Mouse (Mus musculus) right cerebral cortex, adult 2 months (tissue): ENCODE data around the gene Abhd14a.
"Not testable (repeated sequence)": the region's sequence is repeated elsewhere in the genome, so short reads cannot be mapped to it uniquely, and the experiment has no call there.

Experiments
- DNase-seq, 2 experiments: peaks; one replicate each; pipeline ENCODE4 v3.0.0; 2021 to 2022; ENCODE audit warnings: low spot score in 2 of 2

Abhd14a gene

DNA sequence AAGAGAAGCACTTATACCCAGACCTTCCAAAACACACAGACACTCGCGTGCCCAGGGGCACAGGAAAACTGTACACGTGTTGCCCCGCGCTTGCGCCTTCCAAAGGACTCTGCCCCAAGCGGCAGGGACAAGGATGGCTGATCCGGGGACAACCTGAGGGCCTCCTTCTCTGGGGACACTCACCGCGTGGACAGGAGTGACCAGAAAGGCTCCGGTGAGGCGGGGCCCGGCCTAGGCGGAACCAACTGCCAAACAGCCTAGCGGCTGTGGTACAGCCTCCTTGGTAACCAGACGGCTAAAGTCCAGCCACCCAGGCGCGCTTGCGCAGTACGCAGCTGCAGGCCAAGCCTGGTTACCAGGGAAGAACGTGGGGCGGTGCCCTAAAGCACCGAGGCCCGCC is at the start of gene Abhd14a, which contains the start of gene Abhd14b:
TSS of gene Abhd14a (minus strand) at position 331 of the 400 bp plus-strand sequence.
TSS of gene Abhd14b (plus strand) at position 112 of the 400 bp plus-strand sequence.
- DNase-seq = peak; percentile 94 to 95

GRCm38 (mm10) chr9:106487602-106488001 is 40.1 kb upstream of the Abhd14a start:
- DNase-seq = not testable (repeated sequence)

DNA sequence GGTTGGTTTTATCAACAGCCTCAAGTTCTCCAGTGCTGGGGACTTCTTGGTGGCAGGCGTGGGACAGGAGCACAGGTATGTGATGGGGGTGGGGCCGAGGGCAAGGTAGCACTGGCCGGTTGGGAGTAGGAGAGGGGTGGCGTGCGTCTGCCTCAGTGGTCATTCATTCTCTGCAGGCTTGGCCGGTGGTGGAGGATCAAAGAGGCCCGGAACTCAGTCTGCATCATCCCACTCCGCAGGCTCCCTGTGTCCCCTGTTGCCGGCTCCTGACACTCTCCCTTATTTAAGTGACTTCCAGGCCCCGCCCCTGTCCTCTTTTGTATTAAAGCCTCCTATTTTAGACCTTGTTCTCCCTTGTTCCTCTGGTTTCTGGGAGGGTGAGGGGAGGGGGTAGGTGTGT is 37.6 kb upstream of the Abhd14a start:
- DNase-seq = no peak

DNA sequence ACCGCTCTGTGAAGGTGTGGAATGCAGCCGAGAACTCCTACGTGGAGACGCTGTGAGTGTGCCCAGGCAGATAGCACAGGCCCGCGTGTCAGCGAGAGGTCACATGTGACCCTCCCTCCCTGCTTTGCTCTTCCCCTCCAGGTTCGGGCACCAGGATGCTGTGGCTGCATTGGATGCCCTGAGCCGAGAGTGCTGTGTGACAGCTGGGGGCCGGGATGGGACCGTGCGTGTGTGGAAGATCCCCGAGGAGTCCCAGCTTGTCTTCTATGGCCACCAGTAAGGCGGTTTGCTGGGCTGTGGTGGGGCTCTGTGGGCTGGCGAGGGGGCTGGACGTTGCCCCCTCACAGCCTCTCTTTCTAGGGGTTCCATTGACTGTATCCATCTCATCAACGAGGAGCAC is 36.1 kb upstream of the Abhd14a start:
- DNase-seq = no peak

DNA sequence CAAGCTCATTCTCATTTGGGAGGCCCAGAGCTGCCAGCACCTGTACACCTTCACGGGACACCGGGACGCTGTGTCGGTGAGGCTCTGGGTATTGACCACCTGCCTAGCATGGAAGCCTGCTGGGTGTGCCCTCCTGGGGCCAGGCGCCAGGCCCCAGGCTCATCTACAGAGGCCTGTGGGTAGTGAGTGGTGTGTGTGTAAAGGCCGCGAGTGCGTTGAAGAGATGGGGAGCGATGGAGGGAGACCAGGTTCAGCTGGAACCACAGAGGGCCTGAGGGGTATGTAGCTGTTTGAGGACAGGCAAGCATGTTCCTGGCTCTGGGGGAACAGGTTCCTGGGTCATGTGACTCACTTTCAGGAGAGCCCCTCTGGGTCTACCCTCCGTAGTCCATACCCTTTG is 35.7 kb upstream of the Abhd14a start:
- no peak for DNase-seq

DNA sequence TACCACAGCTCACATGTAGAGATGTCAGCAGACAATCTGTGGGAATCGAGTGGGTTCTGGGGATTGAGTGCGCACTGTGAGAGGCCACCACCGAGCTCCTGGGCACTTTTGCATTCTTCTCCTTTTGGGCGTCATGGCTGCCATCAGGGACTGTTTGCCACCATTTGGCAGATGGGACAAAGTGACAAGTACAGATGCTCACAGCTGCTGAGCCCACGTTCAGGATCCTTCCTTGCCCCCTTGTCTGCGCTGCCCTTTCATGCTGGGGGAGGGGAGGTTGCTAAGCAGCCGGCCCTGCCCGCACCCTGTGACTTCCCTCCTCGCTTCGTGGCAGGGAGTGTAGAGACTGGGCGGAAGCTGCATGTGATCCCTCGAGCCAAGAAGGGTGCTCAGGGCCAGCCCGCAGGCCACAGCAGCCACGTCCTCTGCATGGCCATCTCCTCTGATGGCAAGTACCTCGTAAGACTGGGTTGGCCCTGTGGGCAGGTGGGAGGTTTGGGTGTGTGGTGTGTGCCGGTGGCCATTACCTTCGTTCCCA is 35.2 kb upstream of the Abhd14a start:
- DNase-seq = no peak

GRCm38 (mm10) chr9:106481676-106482075 is 34.2 kb upstream of the Abhd14a start:
- DNase-seq = no peak

DNA sequence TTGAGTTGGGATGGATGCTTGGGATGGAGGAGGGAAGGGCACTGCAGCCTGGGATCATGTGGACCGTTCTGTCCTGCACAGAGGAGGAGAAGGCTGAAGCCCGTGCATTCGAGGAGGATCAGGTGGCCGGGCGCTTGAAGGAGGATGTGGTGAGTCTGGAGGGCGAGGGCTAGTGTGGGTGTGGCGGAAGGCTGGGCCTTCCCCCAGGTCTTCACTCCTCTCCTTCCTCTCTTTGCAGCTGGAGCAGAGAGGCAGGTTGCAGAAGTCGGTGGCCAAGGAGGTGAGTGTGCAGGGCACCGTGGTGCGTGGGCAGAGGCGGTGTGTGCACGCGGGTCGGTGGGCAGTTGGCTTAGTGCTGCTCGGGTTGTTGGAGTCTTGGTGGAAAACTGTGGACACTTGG is 33.6 kb upstream of the Abhd14a start:
- DNase-seq = no peak

DNA sequence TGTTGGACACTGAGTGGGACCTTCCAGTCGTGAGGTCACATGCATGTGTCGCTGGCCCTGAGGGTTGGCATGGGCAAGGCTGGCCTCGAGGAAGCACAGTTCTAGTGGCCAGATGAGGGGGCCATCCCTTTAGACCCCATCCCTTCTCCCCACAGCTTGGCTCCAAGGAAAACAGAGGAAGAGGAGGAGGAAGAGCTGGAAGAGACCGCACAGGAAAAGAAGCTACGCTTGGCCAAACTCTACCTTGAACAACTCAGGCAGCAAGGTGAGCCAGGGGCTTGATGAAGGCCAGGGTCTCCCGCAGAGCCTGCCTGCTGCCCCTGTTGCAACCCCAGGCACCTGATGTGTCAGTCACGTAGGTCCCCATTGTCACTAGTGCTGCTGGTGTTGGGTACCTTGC is 33.1 kb upstream of the Abhd14a start:
- no peak for DNase-seq

DNA sequence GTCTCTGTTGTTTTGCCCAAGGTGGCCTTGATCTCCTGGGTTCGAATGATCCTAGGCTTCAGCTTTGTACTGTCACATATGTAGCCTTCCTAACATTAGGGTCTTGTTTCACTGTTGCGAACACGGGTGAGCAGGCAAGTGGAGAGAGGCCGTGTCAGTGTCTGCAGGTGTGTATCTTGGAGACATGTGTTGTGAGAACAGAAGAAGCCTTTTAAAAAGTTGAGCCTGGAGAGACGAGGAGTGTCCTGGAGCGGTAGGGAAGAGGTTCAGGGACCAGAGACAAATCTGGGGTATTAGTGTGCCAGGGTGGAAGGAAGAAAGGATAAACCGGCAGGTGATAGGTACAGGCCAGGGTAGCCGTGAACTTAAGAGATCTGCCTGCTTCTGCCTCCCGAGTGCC is 30.6 kb upstream of the Abhd14a start:
- no peak for DNase-seq

DNA sequence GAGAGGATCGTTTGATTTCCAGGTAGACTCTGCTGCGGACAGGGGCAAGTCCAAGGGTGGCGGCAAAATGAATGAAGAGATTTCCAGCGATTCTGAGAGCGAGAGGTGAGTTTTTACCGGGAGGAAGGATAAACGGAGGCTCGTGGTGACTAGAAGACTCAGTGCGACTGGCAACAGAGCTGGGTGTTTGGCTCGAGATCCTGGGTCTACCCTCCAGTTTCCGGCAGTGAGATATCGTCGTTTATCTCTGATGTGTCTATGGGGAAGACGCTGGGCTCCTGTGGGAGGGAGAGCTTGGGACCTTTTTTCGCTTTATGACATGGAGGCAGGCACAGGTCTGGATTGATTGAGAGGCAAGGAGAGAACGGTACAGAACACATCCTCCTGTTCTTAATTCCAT is 30.2 kb upstream of the Abhd14a start:
- DNase-seq = no peak

DNA sequence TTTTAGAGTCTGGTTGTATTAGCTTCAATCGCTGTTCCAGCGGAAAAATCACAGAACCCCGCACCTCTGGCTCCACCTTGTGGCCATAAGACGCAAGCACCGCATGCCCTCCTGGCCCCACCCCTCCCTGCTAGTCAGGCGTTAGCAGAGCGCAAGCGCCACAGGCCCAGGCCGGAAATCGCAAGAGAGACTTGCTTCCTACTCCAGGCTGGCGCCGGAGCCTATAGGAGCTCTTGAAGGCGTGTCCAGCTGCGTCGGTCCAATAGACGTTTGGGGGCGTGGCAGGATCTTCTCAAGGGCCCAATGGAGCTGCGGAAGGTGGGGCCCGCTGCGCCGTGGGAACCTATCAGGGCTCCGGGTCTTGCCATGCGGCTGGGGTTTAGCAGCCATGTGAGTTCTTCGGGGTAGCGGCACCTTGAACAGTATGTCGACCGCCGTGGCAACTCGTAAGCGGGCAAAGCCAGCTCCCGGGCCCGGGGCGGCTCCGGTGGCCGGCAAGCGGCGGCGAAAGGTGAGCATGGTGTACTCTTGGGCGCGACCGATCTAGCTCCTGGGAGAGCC is 29.5 kb upstream of the Abhd14a start, which contains the start of gene Parp3:
TSS of gene Parp3 (minus strand) at position 26 of the 561 bp plus-strand sequence.
- peak; percentile 99 for DNase-seq

DNA sequence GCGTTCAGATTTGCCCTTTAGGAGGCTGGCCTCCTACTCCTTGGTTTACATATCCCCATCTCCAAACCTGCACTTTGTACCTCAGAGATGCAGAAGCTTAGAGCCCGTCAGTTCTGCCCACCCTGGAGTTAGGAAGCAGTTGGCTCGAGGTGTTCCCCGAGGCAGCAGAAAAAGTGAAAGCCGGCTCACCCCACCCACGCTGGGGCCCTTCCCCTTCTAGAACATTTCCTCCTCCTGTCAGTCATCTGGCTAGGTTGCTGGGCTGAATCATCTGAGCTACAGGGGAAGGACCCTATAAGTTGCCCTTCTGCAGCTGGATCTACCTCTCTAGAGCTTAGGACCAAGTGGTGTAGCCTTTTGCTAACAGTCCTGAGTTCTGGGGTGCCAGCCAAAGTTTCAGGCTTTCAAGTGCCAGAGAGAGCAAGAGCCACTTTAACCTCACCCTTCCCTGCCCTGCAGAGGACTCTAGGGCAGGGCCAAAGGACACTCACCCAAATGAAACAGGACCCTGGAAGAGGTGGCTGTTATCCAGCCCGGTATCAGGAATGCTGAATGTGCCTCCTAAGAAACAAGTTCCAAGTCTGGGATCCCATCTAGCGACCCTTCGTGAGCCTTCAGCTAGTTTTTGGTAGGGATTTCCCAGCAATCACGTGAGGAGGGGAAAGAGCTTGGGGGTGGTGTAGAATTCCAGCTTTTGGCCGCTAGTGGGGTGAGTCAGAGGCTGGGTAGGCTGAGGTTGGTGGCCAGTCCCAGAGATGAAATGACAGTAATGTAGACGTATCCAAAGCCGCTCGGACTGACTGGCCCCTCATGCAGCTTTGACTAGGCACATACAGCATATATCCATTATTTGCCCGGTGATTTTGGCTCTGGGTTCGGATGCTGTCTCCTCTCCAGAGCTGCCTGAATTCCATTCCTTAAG is 28.8 kb upstream of the Abhd14a start:
- no peak for DNase-seq

DNA sequence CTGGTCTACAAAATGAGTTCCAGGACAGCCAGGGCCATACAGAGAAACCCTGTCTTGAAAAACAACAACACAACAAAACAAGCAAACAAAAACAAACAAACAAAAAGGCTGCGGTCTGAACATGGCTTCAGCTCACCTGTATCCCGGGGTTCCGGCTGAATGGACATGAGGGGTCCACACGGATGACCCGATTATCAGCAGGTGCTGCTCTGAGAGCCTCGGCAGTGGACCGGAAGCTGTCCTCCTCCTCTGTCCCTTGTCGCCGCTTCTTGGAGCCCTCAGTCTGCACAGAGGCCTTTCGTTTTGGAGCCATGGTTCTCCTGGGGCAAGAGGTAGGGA is 28.2 kb upstream of the Abhd14a start, which contains the start of gene Rrp9:
TSS of gene Rrp9 (plus strand) at position 301 of the 339 bp plus-strand sequence.
- no peak for DNase-seq

GRCm38 (mm10) chr9:106475046-106475445 is 27.6 kb upstream of the Abhd14a start:
- DNase-seq = no peak

DNA sequence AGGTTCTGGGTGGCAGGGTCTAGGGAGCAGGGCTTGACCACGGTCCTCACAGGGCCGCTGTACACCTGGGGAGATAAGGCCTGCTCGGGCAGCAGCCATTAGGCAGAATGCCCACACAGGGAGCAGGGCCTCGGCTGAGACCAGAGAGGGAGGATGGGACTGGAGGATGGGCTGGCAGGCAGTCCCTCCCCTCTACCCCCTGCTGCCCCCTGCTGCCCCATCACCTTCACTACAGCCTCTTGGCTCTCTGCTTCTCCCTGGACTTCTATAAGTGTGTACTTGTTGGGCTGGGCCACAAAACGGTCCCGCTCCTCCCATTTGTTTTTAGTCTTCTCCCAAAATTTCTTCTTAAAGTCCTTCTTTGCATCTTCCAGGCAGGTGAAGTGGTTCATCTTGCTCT is 27.0 kb upstream of the Abhd14a start:
- no peak for DNase-seq

DNA sequence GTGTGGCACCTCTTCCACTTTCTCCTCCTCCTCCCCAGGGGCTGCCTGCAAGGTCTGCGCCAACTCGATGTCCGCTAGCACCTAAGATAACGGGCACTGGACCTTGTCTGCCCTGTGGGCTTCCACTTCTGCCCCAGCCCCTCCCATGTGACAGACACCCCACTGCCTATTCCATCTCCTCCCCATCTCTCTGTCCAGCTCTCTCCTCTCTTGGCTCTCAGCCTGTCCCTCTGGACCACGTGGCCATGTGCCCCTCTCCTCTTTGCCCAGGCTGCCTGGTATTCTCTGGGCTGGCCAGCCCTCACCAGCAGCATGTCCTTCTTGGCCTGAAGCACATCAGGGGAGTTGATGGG is 26.3 kb upstream of the Abhd14a start:
- no peak for DNase-seq

- DNase-seq = no peak
Measured at GRCm38 (mm10) chr9:106473081-106473752, 25.7 kb upstream of the Abhd14a start.

- no peak for DNase-seq
Measured at GRCm38 (mm10) chr9:106472321-106472720, 24.8 kb upstream of the Abhd14a start.

- DNase-seq = no peak
Measured at GRCm38 (mm10) chr9:106471892-106472291, 24.4 kb upstream of the Abhd14a start.

GRCm38 (mm10) chr9:106470991-106471750 is 23.7 kb upstream of the Abhd14a start:
- no peak for DNase-seq

DNA sequence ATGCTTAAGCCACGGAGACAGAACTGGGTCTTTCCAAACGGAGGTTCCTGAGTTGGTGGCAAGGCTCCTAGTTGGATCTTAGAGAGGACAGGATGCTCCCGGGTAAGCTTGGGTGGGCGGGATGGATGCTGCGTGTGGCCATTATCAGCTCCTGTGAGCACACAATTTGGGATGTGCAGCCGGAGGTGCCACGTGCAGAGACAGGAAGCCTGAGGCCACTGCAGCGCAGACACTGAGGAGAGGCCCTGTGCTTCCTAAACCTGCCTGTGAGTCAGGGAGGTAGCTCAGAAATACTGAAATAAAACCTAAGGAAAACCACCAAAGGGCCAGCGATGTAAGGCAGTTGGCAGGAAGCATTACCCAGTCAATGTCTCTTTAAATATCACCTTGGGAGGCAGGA is 22.3 kb upstream of the Abhd14a start:
- DNase-seq = no peak
